Mouse (Mus musculus) G1E (cell line): ENCODE data around the gene Nol7.

Experiments
- CTCF ChIP-seq: IDR thresholded peaks from 2 replicates; pipeline ENCODE4 v1.5.1; 2012; ENCODE audit warnings: low read depth, low read length, inconsistent platforms, mixed read lengths
- TAL1 ChIP-seq: conservative IDR thresholded peaks from 2 replicates; pipeline ENCODE4 v1.6.1; 2012; ENCODE audit warnings: low read depth, low read length, inconsistent platforms, mixed read lengths

DNA sequence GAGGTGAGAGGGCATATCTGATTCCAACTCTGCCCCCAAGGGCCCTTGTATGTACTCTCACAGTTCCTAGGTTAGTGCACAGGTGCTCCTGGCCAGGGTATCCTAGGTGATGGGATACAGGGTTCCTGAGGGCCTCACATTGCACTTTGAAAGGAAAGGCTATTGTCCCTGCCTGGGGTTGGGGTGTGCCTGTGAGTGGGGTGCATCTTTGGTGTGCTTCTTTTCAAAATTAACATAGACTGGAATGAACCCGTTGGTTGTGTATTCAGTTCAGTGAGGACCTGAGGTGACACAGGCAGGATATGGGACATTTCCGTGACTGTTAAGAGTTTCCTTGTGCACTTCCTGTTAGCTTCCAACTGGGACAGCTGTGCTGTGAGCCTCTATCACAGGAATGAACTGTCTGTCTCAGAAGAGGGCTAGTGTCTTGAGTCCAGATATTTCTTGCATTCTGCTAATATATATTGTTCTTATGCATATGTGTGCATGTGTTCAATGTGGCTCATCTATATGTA is 23.2 kb upstream of the Nol7 start:
- TF ChIP-seq CTCF (no peak), TAL1 (no peak)
